Mouse (Mus musculus): Measurements from ENCODE around the gene Ankrd35. TPM values are rescaled to one million over a fixed set of nuclear protein-coding genes. Genes with fewer than 3 reads are reported as not detected.
"Not testable (repeated sequence)": the region's sequence is repeated elsewhere in the genome, so short reads cannot be mapped to it uniquely, and the experiment has no call there.

Ankrd35 gene
- polyA plus RNA-seq, 1 experiment from 2014 or later: 2.8 TPM

GRCm38 (mm10) chr3:96639219-96639618 is 30.7 kb upstream of the Ankrd35 start:
- no peaks in the 10 kb centered on the region for H3K27me3 ChIP-seq (replicated peaks; ENCODE audit: control insufficient read depth, insufficient read depth, low read length)
- H3K9ac ChIP-seq (ENCODE audit: low read depth, low read length): no peak overlapping the region
- 81% methylated on average over 1 of the region's 1 CpGs for WGBS
- H3K36me3 ChIP-seq (ENCODE audit: control insufficient read depth, insufficient read depth, low read length): peaks cover 24% of the 10 kb centered on the region
- H3K4me1 ChIP-seq (ENCODE audit: control insufficient read depth, insufficient read depth, low read depth, low read length): peaks cover 11% of the 10 kb centered on the region
- no peaks in the 10 kb centered on the region for H3K9me3 ChIP-seq (ENCODE audit: control insufficient read depth, low read length)
- H3K4me2 ChIP-seq (ENCODE audit: low read length): no peak overlapping the region
- H3K4me3 ChIP-seq (ENCODE audit: low read length): no peak overlapping the region
- ATAC-seq: no peak
- no peak overlapping the region for H3K27ac ChIP-seq (ENCODE audit: low read depth, low read length)

GRCm38 (mm10) chr3:96645018-96645649 is 24.8 kb upstream of the Ankrd35 start, which contains the start of gene Itga10:
Gene Itga10, plus strand, starts transcription at chr3:96645584.
- ATAC-seq: no peak
- H3K4me3 ChIP-seq (ENCODE audit: low read length): no peak within 1 kb of the TSS
- no peak within 1 kb of the TSS for H3K27ac ChIP-seq (ENCODE audit: low read depth, low read length)
- no peaks in the 10 kb centered on the region for H3K9me3 ChIP-seq (ENCODE audit: control insufficient read depth, low read length)
- H3K36me3 ChIP-seq (ENCODE audit: control insufficient read depth, insufficient read depth, low read length): peaks cover 13% of the 10 kb centered on the region; the same call in 1 of the 2 replicates
- H3K4me1 ChIP-seq (ENCODE audit: control insufficient read depth, insufficient read depth, low read depth, low read length): no peaks in the 10 kb centered on the region
- no peak within 1 kb of the TSS for H3K4me2 ChIP-seq (ENCODE audit: low read length)
- 66% methylated on average over 7 of the region's 7 CpGs for WGBS
- no peak within 1 kb of the TSS for H3K9ac ChIP-seq (ENCODE audit: low read depth, low read length)
- H3K27me3 ChIP-seq (replicated peaks; ENCODE audit: control insufficient read depth, insufficient read depth, low read length): no peaks in the 10 kb centered on the region

- no peak overlapping the region for H3K4me3 ChIP-seq (ENCODE audit: low read length)
- no peak overlapping the region for H3K9ac ChIP-seq (ENCODE audit: low read depth, low read length)
- no peak overlapping the region for H3K4me2 ChIP-seq (ENCODE audit: low read length)
- ATAC-seq: no peak
- WGBS: 90% methylated on average over 3 of the region's 3 CpGs
- no peaks in the 10 kb centered on the region for H3K4me1 ChIP-seq (ENCODE audit: control insufficient read depth, insufficient read depth, low read depth, low read length)
- no peaks in the 10 kb centered on the region for H3K9me3 ChIP-seq (ENCODE audit: control insufficient read depth, low read length)
- no peaks in the 10 kb centered on the region for H3K27me3 ChIP-seq (replicated peaks; ENCODE audit: control insufficient read depth, insufficient read depth, low read length)
- H3K36me3 ChIP-seq (ENCODE audit: control insufficient read depth, insufficient read depth, low read length): peaks cover 9% of the 10 kb centered on the region; the same call in 1 of the 2 replicates
- no peak overlapping the region for H3K27ac ChIP-seq (ENCODE audit: low read depth, low read length)
Measured at GRCm38 (mm10) chr3:96647365-96647764, 22.6 kb upstream of the Ankrd35 start.

DNA sequence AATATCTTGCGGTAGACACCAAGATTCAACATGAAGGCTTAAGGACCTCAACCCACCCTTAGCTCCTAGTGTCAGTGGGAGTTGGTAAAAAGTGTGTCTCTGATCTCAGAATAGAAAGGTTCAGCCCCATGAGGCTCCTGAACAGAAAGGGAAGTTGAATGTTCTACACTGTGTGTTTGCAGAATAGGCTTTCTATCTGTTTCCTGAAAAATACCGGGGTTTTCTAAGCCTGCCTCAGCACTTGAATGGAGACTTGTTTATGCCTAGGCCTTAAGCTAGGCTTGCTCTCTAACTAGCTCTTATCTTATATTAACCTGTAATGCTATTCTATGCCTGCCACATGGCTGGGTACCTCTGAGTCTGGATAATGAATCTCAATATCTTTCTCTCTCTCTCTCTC is 9.0 kb upstream of the Ankrd35 start:
- WGBS: 89% methylated on average over 2 of the region's 2 CpGs
- Histone ChIP-seq H3K27me3 (replicated peaks; ENCODE audit: control insufficient read depth, insufficient read depth, low read length) (no peaks in the 10 kb centered on the region), H3K9me3 (ENCODE audit: control insufficient read depth, low read length) (no peaks in the 10 kb centered on the region), H3K4me2 (ENCODE audit: low read length) (no peak overlapping the region), H3K36me3 (ENCODE audit: control insufficient read depth, insufficient read depth, low read length) (no peaks in the 10 kb centered on the region), H3K4me1 (ENCODE audit: control insufficient read depth, insufficient read depth, low read depth, low read length) (peaks cover 14% of the 10 kb centered on the region; the same call in 1 of the 2 replicates), H3K9ac (ENCODE audit: low read depth, low read length) (no peak overlapping the region), H3K4me3 (ENCODE audit: low read length) (no peak overlapping the region), H3K27ac (ENCODE audit: low read depth, low read length) (no peak overlapping the region)
- no peak for ATAC-seq

- WGBS: 45% methylated on average over 8 of the region's 8 CpGs
- no peaks in the 10 kb centered on the region for H3K9me3 ChIP-seq (ENCODE audit: control insufficient read depth, low read length)
- H3K4me1 ChIP-seq (ENCODE audit: control insufficient read depth, insufficient read depth, low read depth, low read length): peaks cover 14% of the 10 kb centered on the region; the same call in 1 of the 2 replicates
- ATAC-seq: peak; percentile 41
- H3K9ac ChIP-seq (ENCODE audit: low read depth, low read length): peak overlapping the region; percentile 54
- no peaks in the 10 kb centered on the region for H3K27me3 ChIP-seq (replicated peaks; ENCODE audit: control insufficient read depth, insufficient read depth, low read length)
- no peaks in the 10 kb centered on the region for H3K36me3 ChIP-seq (ENCODE audit: control insufficient read depth, insufficient read depth, low read length)
- peak overlapping the region; percentile 62; the same call in 1 of the 2 replicates for H3K27ac ChIP-seq (ENCODE audit: low read depth, low read length)
- H3K4me2 ChIP-seq (ENCODE audit: low read length): peak overlapping the region; percentile 76
- peak overlapping the region; percentile 35 for H3K4me3 ChIP-seq (ENCODE audit: low read length)
Measured at GRCm38 (mm10) chr3:96662731-96663316, 7.1 kb upstream of the Ankrd35 start.

DNA sequence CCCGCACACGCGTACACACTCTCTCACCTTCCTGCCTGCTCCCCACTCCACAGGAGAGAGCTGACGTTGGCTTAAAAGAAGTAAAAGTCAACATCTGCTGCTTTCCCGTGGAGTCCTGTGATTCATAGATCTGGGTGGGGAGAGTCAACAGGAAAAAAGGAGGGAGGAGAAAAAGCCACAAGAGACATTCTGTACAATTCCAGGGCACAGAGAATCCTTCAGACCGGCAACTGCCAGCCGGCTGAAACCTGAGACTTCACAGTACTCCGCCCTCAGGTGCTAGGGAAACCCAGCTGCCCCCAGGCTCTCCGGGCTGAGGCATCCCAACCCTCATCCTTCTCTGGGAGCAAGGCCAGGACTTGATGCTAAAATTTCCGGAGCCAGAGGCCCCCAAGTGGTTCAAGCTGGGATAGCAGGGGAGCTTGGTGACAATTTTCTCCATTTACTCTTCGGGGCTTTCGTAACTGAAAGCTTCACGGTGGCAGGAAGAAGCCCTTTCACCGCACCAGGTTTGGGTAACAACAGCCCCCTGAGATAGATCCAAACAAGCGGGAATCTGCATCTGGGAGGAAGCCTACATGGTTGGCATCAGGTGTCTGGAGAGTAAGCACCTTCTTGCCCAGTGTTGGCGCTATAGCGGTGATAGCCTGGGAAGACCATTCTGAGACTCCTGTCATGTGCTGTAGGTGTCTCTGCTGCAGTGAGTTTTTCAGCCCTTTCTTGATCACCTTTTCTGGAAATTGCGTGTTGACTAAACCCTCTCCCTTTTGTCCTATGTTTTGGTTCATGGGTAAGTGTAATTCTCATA is 6.3 kb upstream of the Ankrd35 start:
- WGBS: 6% methylated on average over 17 of the region's 18 CpGs
- H3K4me3 ChIP-seq (ENCODE audit: low read length): peak overlapping the region; percentile 35
- ATAC-seq: peak; percentile 89

DNA sequence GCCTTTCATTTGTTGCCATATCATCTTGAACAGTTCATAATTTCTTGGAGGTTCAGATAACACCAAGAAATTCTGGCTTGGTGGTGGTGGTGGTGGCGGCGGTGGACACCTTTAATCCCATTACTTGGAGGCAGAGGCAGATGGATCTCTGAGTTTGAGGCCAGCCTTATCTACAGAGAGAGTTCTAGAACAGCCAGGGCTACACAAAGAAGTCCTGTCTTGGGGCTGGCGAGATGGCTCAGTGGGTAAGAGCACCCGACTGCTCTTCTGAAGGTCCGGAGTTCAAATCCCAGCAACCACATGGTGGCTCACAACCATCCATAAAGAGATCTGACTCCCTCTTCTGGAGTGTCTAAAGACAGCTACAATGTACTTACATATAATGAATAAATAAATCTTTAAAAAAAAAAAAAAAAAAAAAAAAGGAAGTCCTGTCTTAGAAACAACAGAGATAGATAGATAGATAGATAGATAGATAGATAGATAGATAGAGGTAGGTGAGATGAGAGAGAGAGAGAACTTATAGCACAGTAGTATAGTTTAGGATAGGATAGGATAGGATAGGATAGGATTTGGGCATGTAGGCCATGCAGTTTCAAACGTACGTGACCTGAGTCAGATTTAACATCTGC is 4.1 kb upstream of the Ankrd35 start:
- 95% methylated on average over 7 of the region's 7 CpGs for WGBS
- H3K4me3 ChIP-seq (ENCODE audit: low read length); H3K36me3 ChIP-seq (ENCODE audit: control insufficient read depth, insufficient read depth, low read length); H3K4me2 ChIP-seq (ENCODE audit: low read length); H3K9ac ChIP-seq (ENCODE audit: low read depth, low read length); H3K27me3 ChIP-seq (replicated peaks; ENCODE audit: control insufficient read depth, insufficient read depth, low read length); H3K9me3 ChIP-seq (ENCODE audit: control insufficient read depth, low read length); ATAC-seq; H3K27ac ChIP-seq (ENCODE audit: low read depth, low read length): not testable (repeated sequence)
- peaks cover 17% of the 10 kb centered on the region; the same call in 1 of the 2 replicates for H3K4me1 ChIP-seq (ENCODE audit: control insufficient read depth, insufficient read depth, low read depth, low read length)

More for the DNA sequence above, 6.3 kb upstream of the Ankrd35 start:
- Histone ChIP-seq H3K36me3 (ENCODE audit: control insufficient read depth, insufficient read depth, low read length) (no peaks in the 10 kb centered on the region), H3K4me1 (ENCODE audit: control insufficient read depth, insufficient read depth, low read depth, low read length) (peaks cover 14% of the 10 kb centered on the region; the same call in 1 of the 2 replicates), H3K9ac (ENCODE audit: low read depth, low read length) (peak overlapping the region; percentile 54), H3K27ac (ENCODE audit: low read depth, low read length) (peak overlapping the region; percentile 62; the same call in 1 of the 2 replicates), H3K9me3 (ENCODE audit: control insufficient read depth, low read length) (no peaks in the 10 kb centered on the region), H3K27me3 (replicated peaks; ENCODE audit: control insufficient read depth, insufficient read depth, low read length) (no peaks in the 10 kb centered on the region), H3K4me2 (ENCODE audit: low read length) (peak overlapping the region; percentile 76)

GRCm38 (mm10) chr3:96666916-96667315 is 3.0 kb upstream of the Ankrd35 start:
- H3K36me3 ChIP-seq (ENCODE audit: control insufficient read depth, insufficient read depth, low read length): no peaks in the 10 kb centered on the region
- ATAC-seq: no peak
- peaks cover 17% of the 10 kb centered on the region; the same call in 1 of the 2 replicates for H3K4me1 ChIP-seq (ENCODE audit: control insufficient read depth, insufficient read depth, low read depth, low read length)
- H3K9ac ChIP-seq (ENCODE audit: low read depth, low read length): no peak overlapping the region
- WGBS: 98% methylated on average over 5 of the region's 5 CpGs
- H3K4me3 ChIP-seq (ENCODE audit: low read length): no peak overlapping the region
- peaks cover 4% of the 10 kb centered on the region for H3K27me3 ChIP-seq (replicated peaks; ENCODE audit: control insufficient read depth, insufficient read depth, low read length)
- H3K9me3 ChIP-seq (ENCODE audit: control insufficient read depth, low read length): no peaks in the 10 kb centered on the region
- H3K27ac ChIP-seq (ENCODE audit: low read depth, low read length): no peak overlapping the region
- H3K4me2 ChIP-seq (ENCODE audit: low read length): no peak overlapping the region
